Mouse (Mus musculus) adrenal gland, postnatal 25 days (tissue): Measurements from ENCODE around the gene Gm45837. TPM values are rescaled to one million over a fixed set of nuclear protein-coding genes. Genes with fewer than 3 reads are reported as not detected.

Source experiments
- DNase-seq: peaks from one replicate; pipeline ENCODE4 v3.0.0; 2021; ENCODE audit warnings: mixed read lengths
- long read RNA-seq: library from polyadenylated mRNA; stranded (forward); transcript quantifications from one replicate; pipeline ENCODE4 v2.0.0, GENCODE M21; 2021
- total RNA-seq: library from RNA; stranded (reverse); gene quantifications from 2 replicates; pipeline ENCODE4 v1.2.3, GENCODE M21; 2021

Gene Gm45837
- 4.2 TPM in 1 of 2 replicates, not detected in the other for total RNA-seq
- long read RNA-seq, partial matches to known transcripts = 35 of 49 reads
- long read RNA-seq, other reads (novel, unspliced or antisense) = 14 of 49 reads

DNA sequence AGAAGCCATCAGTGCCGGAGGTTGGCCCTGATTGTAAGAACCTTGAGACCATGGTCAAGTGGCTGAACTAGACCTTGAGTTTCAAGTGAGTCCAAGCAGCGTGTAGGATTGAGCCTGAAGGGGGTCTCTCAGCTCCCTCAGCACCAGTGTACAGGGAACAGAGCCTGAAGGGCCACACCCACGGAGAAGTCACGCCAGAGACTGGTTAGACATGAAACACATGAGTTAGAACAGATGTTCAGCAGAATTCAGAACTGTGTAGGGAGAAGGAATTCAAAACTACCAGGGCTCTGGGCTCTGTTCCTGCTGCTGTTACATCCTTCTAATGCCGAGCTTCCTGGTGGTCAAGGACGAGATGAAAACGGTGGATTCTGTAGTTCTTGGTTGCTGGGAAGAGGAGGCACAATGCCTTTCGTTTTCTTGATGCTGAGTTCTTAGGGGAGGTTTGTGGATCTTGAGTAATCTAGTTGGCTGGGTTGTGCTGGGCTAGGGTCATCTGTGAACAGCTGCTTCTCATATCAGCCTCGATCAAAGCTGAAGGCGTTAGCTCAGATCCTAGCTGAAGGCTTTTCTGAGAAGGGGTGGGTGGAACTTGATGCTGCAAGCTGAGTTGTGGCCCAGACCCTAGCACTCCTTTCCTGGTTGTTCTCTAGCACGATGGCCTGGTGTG, at the start of gene Gm45837:
TSS of gene Gm45837 (plus strand) at position 620 of the 670 bp plus-strand sequence.
- DNase-seq = no peak

DNA sequence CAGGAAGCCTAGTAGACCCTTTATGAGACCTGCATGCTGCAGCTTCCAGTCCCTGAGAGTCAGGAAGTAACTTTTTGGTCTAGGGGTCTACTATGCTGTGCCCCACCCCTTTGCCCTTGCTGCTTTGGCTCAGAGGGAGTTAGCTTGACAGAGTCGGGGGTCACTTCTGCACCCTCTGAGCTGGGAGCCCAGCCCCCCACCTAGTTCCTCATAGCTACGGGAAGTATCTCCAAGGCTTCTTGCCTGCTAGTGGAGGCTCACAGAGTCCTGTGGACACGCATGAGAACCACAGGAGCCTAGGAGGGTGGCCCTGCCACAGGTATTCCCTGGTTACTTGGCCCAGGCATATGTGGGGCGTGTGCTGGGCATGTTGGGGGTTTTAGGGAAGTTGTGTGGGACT, 49.7 kb upstream of the Gm45837 start:
- no peak for DNase-seq

DNA sequence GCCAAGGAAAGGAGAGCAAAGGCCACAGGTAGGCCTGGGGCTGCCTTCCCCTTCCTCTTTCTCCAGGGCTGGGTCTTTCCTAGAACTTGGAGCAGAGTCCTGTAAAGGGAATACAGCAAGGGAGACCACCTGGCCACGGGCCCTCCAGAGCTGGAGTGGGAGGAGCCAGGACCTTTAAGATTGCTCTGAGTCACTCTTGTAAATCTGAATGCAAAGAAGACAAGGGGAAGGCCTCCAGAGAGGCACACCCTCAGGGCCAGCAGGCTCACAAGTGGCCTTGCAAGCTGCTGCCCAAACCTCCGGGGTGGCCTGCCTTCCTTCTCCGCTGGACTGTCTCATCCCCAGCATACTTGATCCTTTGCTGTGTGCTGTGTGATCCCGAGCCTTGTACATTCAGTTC, 48.9 kb upstream of the Gm45837 start:
- DNase-seq = no peak

DNA sequence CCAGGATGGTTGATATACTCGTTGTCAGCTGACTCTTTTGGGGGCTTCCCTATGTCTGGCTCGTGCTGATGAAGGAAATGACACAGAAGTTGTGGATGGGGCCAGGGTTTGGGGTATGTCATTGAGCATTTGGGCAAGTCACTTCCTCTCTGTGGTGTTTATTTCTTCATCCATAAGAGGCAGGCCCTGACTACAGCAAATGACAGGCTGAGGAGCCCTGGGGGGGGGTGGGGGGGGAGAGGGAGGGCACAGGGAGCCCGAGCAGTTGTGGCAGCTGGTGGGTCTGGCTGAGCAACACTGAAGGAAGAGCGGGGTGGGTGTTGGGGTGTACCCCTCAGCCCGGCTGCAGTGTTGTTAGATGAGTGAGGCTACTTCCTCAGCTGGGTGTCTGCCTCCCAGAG, 47.9 kb upstream of the Gm45837 start:
- no peak for DNase-seq

DNA sequence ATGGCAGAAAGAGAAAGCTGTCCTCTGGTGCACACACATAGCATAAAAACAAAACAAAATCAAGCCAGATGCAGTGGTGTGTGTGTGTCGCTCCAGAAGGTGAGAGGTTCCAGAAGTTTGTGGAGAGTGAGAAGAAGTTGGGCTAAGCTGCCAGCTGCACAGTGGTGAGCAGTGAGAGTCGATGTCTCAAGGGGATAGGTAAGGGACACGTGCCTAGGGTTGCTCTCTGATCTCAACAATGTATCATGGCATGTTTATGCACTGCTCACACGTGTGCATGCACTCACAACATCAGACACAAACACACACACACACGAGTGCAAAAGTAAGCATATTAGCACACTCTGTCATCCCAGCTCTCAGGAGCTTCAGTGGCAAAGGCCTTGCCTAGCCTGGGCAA, 46.8 kb upstream of the Gm45837 start:
- no peak for DNase-seq

DNA sequence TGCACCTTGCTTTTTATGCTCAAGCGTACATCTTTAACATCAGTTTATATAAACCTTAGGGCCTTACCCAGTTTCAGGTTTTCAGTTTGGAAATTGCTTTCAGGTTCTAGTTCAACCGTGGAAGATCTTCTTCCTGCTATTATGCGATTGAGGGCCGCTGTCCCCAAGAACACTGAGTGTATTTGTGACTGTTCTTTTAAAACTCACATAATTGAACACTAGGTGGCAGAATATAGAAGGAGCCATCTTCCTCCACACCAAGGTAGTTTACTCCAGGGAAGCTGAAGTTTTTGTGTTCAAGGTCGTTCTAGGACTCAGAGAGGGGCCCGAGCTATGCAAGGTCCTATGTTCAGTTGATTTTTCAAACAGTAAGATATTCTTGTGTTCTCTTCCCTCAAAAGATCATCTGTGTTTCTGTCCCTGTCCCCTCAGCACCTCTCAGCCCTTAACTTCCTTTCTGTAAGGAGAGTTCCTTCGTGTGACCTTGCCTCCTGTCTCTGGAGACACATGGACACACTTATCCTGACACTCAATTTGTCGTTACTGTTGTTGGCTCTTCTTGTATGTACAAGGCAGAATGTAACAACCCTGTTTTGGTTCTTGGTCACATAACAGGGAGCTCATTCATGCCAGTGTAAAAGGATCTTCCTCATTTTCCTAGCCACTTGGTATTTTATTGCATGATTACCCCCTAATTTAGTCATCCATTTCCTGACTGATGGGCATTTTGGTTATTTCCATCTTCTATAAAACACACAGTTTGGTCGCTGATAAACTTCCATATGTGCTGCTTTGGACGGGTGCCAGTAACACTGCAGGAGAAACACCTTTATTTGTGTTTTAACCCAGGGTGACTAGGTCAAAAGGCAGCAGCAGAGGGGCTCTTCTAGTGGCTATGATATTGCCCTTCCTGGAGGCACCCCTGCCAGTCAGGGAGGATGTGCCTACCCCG, 42.5 kb upstream of the Gm45837 start:
- no peak for DNase-seq

DNA sequence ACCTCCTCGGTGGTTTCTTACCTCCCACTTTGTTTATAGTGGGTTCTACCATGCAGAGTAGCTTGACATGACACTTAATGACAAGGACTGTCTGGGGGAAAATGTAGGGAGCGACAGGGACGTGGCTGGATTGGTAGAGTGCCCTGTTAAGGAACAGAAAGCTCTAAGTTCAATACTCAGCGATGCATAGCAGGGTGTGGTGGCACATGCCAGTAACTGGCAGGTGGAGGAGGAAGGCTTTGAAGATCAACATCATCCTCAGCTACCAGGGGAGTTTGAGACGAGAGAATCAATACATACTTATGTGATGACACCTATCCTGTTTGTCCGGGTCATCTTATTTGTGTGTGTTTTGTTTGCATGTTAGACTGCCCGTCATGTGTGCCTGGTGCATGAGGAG, 41.0 kb upstream of the Gm45837 start:
- no peak for DNase-seq

DNA sequence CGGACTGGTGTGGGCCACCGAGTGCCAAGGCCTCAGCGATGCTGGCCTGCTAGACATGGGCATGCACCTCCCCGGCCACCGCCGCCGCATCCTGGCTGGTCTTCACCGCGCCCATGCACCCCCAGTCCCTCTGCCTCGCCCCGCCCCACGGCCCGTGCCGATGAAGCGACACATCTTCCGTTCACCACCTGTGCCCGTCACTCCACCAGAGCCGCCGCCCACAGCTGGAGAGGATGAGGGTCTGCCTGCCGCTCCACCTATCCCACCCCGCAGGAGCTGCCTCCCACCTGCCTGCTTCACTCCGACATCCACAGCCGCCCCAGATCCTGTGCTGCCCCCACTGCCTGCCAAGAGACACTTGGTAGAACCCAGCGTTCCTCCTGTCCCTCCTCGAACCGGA, 37.6 kb upstream of the Gm45837 start:
- DNase-seq = no peak

DNA sequence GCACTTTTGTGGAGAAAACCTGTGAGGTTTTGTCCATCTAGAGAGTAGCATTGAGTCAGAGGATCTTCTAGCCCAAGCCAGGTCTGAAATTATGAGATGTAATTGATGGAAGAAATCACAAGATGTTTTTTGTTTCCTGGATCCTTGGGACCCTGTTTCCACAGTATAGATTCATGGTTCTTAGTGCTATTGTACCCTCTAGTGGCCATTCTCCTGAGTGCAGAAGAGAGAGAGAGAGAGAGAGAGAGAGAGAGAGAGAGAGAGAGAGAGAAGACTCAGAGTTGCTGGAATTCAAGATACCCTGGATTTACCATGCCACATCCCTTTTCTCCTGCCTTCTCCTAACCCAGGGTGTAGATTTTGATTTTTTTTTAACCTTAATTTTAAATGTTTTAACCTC, 36.5 kb upstream of the Gm45837 start:
- no peak for DNase-seq

DNA sequence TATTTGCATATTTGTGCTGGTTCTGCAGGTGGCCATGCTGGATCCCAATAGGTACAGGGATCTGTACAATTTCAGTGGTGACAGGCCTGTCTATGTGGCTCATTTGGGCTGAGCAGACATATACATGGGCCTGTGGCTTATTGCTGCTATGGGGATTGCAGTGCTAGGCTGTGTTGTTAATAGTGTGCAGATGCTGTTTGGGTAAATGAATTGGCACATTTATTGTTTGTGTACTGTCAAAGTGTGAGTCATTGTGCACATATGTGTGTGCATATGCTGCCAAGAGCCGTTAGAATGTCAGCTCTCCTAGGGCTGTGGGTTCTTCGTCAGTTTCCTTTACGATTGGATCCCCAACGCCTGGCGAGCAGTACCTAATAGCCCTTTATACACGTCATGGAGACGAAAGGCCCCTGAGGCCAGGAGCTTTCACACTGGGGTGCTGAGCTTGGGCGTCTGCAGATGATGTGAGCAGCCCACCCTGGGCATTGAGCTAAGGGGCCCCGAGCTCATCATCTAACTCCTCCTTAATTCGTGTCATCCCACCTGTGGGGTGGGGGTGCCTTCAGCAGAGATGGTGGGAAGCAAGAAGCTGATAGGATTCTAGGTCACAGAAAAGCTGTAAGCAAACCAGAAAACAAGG, 33.9 kb upstream of the Gm45837 start:
- no peak for DNase-seq

DNA sequence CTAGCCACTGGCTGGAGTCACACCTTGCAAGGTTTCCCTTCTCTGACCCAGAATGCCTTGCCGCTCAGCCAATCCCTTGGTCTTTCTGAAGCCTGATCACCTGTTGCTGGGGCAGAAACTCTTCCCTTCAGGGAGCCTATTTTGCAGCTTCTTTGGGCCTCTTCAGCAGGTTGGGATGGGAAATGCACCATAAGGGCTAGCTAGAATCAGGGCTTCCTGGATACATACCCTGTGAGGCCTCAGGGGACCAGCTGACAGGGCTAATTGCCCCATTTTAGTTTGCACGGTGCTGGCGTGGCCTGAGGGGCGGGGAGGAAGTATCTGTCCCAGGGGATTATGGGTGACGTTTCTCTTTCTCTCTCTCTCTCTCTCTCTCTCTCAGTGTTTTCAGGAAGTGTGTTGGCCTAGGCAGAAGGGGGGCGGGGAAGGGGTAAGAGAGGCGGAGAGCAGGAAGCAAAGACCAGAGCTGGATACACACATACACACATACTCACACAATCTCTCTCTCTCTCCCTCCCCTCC, 32.9 kb upstream of the Gm45837 start:
- DNase-seq = peak; percentile 50

DNA sequence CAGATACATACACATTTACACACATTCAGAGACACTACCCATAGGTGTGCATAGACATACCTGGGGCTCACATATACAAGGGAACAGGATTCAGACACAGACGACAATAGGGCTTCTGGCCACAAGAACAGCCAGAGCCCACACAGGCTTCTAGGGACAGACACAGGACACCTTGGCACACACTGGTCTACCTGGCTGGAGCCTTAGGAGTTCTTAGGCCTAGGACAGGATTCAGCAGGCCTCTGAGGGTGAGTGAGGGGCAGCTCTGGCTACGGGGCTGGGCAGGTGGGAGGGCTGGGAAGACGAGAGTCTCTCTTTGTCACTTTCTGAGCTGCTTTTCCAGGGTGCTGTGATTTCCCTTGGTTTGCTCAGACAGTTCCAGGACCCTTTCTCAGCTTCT, 32.4 kb upstream of the Gm45837 start:
- DNase-seq = no peak

DNA sequence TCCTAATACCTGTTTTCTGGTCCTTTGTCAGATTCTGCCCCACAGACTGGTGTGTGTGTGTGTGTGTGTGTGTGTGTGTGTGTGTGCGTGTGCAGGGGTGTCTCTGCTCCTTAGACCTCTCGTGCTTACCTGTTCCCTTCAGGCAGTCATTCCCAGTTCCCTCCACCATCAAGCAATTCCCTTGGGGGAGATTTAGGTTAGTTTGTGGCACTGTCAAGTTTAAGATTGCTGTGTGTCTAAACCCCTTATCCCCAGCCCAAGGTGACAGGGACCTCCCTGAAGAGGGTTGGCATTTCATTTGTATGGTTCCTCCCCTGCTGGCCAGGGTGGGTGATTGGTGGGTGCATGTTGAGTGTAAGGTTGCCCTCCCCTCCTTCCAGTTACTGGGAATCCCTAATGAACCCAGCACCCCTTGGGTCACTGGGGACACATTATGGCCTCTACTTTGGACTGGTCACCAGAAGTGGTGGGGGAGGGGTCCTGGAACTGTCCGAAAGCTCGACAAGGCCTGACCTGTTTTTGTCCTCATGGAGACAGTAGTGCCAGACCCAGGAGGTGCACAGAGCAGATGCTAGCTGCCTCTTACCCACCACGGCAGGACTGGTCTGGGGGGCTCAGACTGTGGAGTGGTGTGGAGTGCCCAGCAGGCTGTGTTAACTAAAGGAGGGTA, 31.8 kb upstream of the Gm45837 start:
- no peak for DNase-seq

DNA sequence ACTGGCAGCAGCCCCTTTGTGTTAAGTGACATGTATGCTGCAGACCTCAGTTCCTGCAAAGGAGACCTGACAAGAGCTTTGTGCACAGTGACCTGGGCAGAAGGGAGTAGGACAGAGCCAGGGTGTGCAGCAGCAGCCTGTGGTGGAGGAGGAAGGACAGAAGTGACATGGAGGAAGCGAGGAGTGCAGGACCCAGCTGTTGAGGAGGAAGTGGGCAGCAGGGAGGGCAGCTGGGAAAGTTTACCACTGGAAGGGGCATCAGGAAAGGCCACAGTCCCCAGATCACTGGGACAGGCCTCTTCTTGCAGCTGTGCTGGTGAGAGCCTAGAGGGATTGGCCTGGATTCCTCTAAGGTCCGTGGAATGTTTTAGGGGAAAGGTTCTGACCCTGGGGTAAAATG, 31.0 kb upstream of the Gm45837 start:
- no peak for DNase-seq

DNA sequence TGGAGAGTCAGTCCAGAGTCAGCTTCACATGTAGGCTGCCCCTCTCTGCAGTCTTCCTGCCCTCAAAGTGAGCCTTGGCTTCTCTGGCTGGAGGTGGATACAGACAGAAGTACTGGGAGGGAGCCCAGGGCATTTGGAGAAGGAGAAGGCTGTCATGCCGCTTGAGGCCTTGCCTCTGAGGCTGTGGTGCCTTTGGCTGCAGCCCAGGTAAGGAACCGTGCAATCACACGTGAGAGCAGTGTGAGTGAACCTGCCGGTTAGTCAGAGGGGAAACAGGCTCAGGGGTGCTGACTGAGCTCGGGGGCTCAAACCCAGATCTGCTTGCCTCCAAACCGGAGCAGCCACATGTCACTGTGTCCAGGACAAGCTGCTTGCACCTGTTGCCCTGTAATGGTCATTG, 29.2 kb upstream of the Gm45837 start:
- no peak for DNase-seq

DNA sequence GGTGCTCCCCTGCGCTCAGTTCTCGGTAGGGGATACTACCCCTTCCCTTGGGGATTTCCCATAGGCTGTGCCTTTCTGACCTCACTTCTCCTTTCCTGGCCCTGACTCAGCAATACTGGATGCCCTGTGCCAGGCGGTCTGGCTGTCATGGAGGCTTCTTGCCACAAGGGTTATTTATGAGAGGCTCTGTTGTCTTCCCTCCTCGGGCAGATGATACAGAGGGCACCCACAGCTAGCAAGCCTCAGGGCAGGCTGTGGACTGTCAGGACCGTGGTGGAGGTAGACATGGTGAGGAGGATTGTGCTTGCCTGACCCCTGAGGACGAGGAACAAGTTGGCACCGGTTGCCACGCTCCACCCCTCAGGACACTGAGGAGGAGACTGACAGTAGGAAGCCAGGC, 28.3 kb upstream of the Gm45837 start:
- peak; percentile 25 for DNase-seq

DNA sequence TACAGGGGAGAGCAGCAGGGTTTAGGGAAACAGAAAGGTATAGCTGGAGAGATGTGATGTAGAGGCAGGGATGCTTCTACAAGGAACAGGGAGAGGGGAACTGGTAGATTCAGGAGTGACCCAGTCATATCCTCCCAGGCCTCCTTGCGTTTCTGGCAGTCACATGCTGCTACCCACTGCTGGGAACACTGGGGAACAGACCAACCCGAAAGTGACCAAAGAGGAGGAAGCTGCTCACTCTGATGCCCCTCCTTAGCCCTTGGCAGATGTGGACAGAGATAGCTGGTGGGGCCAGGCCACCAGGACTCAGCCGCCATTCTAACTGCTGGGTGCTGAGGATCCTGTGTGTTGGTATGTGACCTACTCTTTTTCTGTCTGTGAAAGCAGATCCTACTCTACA, 26.9 kb upstream of the Gm45837 start:
- no peak for DNase-seq

DNA sequence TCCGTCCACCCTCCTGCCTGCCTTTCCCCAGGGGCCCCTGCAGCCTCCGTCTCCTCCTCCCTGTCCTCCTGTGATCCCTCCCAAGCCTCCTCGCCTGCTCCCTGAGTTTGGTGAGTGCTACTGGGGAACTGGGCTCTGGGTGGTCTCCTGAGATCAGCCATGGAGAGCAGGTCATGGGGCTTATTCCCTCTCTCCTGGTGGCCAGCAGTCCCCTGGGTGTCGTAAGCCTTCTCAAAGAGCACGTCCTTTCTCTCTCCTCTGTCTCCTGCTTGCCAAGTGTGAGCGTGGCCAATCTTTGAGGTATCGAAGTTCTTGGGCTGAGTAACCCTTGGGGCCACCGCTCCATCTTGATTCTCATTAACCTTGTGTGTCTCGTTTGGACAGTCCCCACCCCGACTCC, 25.8 kb upstream of the Gm45837 start:
- DNase-seq = no peak

DNA sequence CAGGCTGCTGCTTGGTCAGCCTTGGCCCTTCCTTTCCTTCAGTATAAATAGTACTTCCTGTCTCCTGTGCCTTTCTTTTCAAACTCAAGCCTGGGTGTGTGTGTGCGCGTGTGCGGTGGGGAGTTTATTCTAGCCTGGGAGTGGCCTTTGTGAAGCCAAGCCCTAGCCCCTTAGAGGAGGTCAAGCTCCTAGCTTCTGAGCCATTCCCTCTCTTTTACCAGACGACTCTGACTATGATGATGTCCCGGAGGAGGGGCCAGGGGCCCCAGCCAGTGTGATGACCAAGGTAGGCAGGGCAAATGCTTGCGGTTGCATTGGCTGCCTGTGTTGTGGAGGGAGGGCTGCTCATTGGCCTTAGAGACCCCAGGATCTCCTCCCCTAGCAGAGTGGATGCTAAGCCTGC, 25.4 kb upstream of the Gm45837 start:
- DNase-seq = no peak

DNA sequence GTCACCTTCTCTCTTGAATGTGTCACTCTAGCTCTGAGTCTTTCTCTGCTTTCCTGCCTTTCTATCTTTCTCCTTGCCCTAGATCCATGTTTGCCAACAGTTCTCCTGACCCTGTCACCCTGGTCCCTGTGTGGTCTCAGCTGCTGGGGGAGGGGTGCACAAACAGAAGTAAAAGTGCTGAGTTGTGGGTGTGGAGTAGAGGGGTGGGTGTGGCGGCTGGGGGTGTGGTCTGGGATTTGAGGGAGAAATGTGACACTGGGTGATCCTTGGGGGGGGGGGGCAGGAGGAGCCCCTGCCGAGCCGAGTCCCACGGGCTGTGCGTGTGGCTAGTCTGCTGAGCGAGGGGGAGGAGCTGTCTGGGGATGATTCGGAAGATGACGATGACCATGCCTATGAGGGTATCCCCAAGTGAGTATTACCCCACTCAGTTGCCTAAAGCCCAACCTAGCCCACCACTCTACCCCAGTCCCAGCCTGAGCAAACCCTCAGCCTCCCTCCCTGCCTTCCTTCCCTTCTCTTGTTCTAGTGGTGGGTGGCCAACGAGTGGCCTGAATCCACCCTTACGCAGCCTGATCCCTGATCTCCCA, 24.7 kb upstream of the Gm45837 start:
- no peak for DNase-seq

DNA sequence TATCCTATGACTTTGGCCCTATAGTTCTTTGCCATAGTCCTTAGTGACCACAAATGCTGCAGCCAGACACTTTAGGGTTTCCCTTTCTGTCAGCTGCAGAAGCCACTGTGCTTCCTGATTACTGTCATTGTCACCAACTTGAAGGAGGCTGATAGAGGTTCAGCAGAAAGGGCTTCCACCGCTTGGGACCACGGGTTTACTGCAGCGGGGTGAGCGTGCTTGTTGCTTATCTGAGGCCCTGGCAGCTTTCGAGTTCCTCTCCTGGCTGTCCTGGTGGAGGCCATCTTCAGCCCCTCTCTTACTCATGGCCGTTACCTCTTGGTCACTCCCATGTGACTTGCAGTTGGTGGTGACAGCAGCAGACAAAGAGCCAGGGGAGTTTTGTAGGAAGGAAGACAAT, 21.4 kb upstream of the Gm45837 start:
- no peak for DNase-seq
